Mouse (Mus musculus): ENCODE measurements around the gene Slc17a4.

Slc17a4 gene

DNA sequence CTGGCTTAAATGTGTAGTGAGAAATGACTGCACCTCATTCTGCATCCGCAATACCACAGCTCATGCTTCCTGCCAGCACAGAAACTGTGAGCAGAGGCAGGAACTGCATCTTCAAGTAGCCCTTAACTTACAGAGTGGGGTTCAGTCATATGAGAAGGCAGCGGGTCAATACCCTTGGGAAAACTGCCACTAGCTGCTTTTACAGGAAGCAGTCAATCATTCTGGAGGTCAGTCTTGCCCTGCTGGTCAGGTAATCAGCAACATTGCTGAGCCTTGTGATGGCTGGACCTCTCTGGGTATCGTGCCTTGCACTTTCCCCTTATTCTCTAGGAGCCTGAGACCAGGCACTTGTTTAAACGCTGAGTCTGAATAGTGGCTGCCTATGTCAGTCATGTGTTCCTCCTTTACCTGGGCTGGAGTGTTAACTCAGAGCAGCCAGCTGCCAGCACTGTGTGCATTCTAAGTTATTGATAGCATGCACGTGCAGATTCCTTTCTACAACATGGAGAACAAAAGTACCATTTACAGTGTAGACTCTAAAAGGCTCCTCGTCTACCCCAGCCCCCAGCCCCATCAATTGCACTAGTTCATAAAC, 25.7 kb downstream of the Slc17a4 start:
- no peak for DNase-seq

DNA sequence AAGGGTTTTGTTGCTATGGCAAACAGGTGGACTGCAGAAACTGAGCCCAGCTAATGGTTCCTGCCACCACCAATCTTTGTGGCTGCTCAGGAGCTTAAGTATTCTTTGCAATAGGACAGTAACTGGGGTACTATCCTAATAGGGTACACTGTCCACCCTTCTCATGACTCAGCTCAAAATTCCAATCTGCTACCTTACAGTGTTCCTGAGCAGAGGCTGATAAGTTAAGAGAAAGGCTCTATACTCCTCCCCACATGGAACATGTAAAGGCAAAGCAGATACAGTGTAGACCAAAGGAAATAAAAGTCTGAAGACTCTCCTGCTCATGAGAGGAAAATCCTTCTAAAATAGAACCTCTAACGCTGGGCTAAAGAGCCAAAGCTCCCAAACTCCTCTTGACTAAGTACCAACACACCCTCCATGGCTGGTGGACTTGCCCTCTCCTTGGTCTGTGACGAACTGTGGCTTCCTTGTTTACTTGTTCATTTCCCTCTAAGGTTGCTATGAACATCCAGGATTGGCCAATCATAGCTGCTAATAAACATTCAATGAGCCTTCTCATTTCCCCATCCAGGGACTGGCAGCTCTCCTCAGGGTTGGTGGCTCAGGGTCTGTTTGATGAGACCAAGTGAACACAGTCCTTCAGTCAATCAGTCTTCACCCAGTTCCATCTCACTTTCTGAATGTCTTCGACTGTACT, 27.6 kb downstream of the Slc17a4 start:
- no peak for DNase-seq

DNA sequence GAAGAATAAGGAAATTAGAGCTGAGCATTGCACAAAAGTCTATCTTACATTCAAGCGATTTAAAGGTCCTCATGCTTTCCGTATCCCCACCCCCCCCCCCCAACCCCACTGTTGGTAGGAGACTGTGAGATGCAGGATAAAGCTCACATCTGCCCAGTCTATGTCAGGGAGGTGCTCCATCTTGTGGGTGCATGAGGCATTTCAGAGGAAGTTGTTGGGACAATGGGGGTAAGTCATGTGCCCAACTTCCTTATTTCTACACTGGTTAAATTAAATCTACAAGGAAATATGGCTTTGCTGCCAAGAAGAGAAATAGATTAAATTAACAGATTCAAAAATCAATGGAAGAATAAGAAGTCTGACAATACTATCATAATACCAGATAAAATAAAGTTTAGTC, 29.3 kb downstream of the Slc17a4 start:
- DNase-seq: no peak

DNA sequence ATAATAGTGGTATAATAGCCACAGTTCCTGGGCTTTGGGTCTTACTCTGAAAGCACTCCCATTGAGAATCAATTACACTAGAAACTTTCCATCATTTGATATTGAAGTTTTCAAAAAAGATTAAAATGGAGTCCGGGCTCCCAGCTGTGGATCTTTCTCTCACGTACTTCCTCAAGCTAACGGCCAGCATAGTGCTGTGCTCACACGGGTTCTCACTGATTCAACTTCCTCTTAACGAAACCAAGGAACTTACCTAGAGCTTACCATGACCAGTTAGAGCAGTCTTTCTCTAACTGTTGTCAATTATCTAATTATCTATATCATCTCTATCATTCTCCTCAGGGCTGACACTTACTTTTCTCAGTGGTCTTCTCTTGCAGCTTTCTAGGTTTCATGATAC, 35.2 kb downstream of the Slc17a4 start:
- no peak for DNase-seq

DNA sequence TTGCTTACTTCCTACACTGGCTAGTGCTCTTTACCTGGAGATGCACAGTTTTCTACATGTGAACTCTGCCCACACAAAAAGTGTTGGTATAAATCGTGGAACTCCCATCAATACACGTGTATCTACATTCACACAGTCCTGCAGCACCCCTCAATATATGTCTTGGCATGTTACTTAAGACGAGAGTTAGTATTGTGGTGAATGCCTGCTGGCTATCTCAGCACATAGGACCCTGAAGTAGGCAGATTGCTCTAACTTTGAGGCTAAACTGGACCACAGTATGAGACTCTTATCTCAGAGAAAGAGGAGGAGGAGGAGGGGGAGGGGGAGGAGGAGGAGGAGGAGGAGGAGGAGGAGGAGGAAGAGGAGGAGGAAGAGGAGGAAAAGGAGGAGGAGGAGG, 35.7 kb downstream of the Slc17a4 start:
- no peak for DNase-seq

DNA sequence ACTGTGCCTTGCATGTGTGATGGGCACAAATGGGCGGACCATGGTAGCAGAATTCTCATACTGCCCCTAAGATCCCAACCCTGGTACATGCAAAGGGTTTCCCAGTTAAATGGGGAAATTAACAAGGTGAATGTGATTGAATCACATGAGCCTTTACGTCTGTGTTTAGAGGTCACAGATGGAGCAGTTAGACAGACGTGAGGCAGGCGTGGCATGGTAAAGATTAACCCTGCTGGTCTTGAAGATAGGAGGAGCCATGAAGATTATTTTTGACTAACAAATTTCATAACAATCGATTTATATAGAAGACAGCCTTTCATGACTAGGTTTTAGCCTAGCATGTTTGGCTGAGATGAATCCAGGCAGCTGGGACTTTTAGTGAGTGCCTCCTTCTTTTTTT, 41.7 kb downstream of the Slc17a4 start:
- DNase-seq: no peak

DNA sequence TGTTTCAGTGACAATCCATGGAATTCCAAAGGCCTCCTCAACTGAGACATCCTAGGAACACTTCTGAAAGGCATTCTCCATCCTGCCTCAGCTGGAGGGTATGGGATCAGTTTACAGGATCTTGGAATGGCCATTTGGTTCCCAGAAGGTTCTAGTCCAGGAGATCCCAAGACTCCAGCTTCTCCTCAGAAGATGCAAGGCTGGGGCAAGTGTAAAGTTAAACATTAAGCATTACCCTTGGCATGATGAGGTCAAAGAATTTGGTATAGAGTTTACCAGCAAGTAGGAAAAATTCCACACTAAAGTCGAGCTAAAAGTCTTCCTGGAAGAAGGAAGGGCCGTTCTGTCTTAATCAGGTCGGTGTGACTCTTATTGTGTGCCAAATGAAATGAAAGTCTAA, 44.8 kb downstream of the Slc17a4 start:
- DNase-seq: no peak

DNA sequence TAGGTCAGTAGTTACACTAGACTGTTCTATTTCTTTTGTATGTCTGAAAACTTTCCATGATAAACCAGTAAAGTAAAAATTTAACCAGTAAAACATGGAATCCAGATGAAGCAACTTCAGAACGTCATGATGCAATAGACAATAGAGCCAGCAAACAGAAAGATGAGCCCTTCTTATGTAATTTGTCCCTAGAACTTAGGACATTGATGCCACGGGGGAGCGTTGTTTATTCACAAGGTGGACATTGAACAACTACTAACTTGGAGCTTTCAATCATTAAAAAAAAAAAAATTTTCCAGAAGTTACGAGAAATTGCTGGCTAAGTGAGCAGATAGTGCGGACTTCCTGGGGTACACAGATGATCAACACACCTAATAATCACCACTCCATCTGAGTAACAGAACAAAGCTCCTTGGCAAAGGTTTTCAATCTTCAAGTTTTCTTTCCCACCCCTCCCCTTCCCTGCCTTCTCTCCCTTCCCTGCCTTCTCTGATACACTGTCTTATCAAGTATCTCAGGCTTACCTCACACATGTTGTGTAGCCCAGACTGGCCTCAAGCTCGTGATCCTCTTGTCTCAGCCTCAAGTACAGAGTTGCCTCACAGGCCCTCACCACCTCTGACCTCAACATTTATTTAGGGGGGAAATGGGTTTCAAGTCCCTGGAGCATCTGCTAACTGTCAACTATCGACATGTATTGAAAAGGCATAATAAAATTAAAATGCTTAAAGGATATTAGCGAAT, 45.8 kb downstream of the Slc17a4 start:
- no peak for DNase-seq

DNA sequence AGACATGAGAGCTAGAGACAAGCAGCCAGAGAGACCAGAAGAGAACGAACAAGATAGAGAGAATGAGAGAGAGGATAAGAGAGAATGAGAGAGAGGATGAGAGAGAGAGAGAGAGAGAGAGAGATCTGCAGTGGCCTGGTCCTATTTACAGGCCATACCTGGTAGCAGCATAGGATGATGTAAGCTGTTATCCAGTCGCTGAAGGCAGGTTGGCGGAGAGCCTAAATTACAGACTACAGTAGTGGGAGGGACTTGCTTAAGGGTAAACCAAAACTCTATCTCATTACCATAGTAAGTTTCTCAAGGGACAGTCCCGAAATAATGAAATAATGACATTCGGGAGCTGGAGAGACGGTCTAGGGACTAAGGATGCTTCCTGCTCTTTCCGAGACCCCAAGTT, 47.4 kb downstream of the Slc17a4 start, which contains the start of gene Slc17a1:
Gene Slc17a1, plus strand, starts transcription at position 346 of the 400 bp plus-strand sequence.
- DNase-seq: no peak

DNA sequence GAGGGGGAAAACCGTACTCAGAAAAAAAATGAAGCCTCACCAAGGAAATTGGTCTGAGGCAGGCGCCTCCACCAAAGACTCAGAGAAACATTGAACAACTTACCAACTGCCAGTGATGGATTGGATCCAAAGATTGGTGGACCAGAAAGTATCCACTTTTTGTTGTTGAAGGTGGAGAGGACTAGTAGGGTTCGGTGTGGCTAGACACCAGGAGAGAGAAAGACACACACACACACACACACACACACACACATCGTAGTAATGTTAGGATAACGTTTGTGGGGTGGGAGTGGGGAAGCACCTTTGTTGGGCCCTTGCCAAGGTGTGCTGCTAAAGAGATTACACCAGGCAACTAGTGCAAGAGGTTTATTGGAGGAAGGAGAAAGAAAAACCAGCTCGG, 47.8 kb downstream of the Slc17a4 start:
- no peak for DNase-seq

DNA sequence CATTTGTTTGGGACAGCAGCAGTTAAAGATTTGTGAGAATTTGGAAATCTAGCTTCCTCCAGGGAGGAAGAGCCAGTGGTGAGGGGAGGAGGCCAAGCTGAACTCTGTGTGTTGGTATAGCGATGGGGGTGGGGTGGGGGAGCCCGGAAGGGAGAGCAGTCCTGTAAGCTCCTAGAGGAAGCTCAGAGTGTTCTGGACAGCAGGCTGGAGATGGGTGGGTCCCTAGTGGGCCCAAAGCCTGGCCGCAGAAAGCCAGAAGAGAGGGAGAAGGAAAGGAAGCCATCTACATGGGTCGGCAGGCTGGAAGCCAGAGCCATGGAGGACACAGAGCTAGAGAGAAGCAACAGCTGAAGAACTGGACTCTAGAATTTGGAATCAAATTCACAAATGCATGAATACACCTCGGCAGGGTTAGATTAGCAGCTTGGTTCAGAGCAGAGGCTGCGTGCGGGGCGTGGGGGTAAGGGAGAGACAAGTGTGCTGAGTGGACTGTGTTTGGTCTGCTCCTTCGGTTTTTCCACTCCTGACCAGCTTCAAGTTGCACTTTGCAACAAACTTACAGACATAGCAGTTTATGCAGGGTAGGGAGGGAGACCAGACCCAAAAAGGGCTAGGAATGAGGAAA, 48.6 kb downstream of the Slc17a4 start:
- no peak for DNase-seq

DNA sequence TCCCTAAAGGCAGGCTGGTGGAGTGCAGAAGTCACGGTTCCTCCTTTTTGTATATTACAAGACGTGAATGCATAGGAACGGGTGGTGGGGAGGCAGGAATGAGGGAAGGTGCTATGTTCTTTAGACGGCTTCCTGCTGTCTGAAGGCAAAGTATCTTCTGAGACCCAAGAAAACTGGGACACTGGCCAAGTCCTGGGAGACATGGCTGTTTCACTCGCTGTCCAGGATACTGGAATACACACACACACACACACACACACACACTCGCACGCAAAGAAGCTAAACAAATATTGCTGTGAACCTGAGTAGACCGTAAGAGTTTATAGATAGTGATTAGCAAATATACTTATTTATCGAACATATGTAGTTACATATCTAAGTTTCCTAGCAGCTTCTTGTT, 50.1 kb downstream of the Slc17a4 start:
- DNase-seq: no peak

DNA sequence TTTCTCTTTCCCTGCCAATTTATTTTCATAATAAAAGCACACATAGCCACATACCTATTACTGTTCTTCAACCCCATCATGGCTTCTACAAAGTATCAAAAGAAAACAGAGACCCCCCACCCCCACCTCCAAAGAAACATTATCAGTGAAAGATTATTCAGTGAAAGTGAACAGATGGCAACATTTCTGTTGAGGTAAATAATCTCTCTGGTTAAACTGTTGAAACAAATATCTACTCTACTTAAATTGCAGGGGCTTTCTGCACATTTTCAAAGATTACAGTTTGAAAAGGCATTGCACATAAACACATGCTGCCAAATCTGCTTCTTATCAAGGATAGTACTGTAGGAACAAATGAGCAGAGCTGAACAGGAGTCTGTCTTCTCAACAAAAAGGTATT, 53.0 kb downstream of the Slc17a4 start:
- DNase-seq: no peak

DNA sequence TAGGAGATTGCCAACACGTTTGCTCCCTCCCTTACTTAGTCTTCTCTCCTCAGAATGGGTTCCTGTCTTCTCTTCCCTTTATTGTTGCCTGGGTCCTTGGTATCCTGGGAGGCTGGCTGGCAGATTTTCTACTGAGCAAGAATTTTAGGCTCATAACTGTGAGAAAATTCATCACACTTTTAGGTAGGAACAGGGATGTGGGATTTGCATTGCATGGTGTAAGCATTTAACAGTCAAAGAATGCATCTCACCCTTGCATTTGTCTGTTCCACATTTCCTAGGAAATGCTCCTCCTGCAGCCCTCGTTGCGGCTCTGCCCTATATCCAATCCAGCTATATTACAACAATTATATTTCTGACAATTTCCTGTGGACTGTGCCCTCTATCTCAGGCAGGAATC, 58.4 kb downstream of the Slc17a4 start:
- no peak for DNase-seq

DNA sequence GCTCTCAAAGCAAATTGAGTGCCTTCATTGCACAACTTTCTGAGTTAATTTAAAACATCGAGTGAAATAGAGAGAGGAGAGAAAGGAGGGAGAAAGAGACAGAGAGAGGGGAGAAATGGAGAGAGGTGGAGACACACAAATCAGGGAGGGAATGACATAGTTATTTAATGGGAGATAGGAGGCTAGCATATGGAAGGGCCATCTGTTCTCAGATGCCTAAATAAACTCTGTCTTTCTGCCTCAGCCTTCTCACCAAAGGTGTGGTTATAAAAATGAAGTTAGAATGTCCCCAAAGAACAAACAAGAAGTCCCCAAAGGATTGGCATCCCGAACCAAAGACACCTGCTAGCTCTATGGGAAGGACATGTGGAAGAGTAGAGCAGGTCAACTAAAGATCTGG, 65.5 kb downstream of the Slc17a4 start:
- DNase-seq: no peak

All from cerebellum, adult 11-12 months (tissue).